Mouse (Mus musculus) thymus, postnatal 4 days (tissue): ENCODE results near the gene Fgfr2.
"Not testable (repeated sequence)": the region's sequence is repeated elsewhere in the genome, so short reads cannot be mapped to it uniquely, and the experiment has no call there.

Experiments used
- DNase-seq: peaks from one replicate; pipeline ENCODE4 v3.0.0; 2021

The Fgfr2 gene

GRCm38 (mm10) chr7:132681831-132682230, 441.3 kb downstream of the Fgfr2 start:
- DNase-seq: no peak

GRCm38 (mm10) chr7:132681296-132681695, 441.9 kb downstream of the Fgfr2 start:
- no peak for DNase-seq

GRCm38 (mm10) chr7:132679549-132679948, 443.6 kb downstream of the Fgfr2 start:
- DNase-seq: no peak

- no peak for DNase-seq
Observed at GRCm38 (mm10) chr7:132679117-132679516, 444.0 kb downstream of the Fgfr2 start.

- no peak for DNase-seq
Observed at GRCm38 (mm10) chr7:132675922-132676321, 447.2 kb downstream of the Fgfr2 start.

GRCm38 (mm10) chr7:132673931-132674755, 449.0 kb downstream of the Fgfr2 start:
- DNase-seq: no peak

- no peak for DNase-seq
Observed at GRCm38 (mm10) chr7:132672481-132672959, 450.6 kb downstream of the Fgfr2 start.

GRCm38 (mm10) chr7:132670863-132671165, 452.3 kb downstream of the Fgfr2 start:
- DNase-seq: no peak

- DNase-seq: no peak
Observed at GRCm38 (mm10) chr7:132669999-132670862, 452.9 kb downstream of the Fgfr2 start.

GRCm38 (mm10) chr7:132668604-132669003, 454.5 kb downstream of the Fgfr2 start:
- no peak for DNase-seq

- no peak for DNase-seq
Observed at GRCm38 (mm10) chr7:132666516-132666915, 456.6 kb downstream of the Fgfr2 start.

DNA sequence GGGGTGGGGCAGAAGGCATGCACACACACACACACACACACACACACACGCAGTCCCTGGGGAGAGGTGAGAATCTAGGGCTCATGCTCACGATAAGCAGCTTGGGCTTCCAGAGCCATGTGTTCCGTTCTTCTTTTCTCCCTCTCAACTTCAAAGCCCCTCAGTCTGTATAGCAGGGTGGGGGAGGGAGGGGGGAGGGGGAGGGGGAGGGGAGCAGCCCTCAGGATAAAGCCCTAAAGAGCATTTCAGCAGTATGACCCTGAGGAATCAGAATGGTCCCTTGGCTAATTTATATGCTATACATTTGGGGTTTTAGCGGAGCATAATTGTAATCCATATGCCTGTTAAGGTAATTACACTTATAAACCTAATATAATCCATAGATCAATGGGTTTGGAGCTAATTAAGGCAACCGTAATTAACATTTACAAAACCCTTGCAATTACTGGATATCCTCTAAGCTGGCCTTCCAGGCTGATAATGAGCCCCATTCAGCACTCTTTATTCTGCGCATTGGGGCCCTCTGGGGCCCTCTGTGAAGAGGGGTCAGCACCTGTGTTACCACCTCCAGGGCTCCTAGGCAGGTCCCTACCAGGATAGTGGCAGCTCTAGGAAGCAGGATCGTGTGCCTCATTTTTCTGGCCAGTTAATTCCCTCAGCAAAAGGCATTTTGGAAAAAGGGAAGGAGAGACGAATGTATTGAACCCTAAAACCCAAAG, 457.3 kb downstream of the Fgfr2 start:
- no peak for DNase-seq

DNA sequence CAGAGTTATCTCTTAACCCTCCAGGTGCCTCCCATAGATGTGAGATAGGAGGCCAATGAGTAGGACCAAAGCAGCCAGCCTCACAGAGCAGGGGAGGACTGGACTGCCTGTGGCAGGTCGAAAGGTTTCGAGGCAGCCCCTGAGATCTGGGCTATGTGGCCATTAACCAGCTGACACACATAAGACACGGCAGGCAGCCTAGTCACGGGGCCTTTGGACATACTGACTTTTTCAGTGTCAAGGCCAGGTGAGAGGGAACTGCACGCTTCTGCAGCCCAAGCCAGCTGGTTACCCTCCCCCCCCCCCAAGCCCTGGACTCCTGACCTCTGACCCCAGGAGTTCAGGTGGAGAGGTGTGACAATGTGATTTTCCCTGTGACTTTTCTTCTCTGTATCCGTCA, 458.3 kb downstream of the Fgfr2 start:
- no peak for DNase-seq

DNA sequence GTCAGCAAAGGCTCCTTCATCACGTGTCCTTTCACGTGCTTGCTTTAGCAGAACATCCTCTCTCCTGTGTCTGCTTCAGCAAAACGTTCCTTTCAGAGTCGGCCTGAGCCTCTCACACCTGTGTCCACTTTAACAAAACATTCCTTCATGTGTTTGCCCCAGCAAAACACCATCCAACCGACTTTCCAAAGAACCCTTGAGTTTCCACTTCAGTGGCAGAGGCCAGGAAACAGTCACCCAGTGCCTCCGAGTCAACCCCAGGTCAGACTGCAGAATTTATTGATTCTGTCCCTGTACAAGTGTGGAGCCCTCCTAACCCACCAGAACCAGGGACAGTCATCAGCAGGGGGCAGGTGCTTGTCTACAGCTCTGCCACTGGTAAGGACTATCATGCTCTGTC, 460.3 kb downstream of the Fgfr2 start:
- DNase-seq: not testable (repeated sequence)

GRCm38 (mm10) chr7:132659633-132660032, 463.5 kb downstream of the Fgfr2 start:
- peak; percentile 19 for DNase-seq

GRCm38 (mm10) chr7:132658688-132659087, 464.5 kb downstream of the Fgfr2 start:
- DNase-seq: no peak

DNA sequence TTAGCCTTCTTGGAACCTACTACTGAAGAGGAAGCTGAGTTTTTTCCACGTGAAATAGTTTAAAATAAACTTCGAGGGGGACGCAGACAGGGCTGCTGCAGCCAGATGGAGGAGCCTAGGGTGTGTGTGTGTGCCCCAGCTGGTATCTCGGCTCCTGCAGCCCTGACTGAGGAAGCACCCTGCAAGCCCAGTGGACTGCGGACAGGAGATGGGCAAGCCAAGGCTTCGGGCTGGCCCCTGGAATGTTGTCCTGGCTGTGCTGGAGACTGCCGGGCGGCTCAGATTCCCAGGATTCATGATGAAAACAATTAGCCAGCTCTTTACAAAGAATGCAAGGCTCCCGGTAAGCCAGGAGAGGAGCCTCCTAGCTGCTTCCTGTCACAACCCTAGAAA, 465.1 kb downstream of the Fgfr2 start:
- no peak for DNase-seq

DNA sequence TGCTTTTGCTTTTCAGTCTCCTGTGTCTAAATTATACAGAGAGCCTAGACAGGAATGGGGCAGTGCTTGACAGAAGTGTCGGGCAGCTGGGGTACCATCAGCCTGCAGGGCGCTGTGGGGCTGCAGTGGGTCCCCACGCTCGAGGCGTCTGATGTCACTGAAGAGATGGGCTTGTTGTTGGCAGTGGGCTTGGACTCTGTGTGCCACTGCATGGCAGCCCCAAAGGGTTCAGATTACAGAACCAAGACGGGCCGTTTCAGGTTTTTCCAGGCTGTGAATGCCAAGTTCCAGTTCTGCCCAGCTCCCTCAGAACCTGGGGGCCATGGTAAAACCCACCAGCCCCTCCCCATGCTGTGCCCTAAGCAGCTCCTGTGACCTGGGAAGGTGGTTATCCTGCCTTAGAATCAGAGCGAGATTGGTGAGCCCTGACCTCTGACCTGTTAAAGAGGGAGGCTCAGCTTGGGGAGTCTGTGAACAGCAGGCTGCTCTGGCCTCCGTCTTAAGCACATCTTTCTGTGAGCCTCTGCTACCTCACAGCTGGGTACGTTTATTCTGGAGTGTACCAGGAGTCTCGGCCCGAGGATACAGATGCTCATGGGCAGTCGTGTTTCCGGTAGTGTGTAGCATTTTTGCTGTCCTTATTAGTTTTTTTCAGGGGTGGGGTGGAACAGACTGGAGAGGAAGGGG, 465.6 kb downstream of the Fgfr2 start:
- no peak for DNase-seq

DNA sequence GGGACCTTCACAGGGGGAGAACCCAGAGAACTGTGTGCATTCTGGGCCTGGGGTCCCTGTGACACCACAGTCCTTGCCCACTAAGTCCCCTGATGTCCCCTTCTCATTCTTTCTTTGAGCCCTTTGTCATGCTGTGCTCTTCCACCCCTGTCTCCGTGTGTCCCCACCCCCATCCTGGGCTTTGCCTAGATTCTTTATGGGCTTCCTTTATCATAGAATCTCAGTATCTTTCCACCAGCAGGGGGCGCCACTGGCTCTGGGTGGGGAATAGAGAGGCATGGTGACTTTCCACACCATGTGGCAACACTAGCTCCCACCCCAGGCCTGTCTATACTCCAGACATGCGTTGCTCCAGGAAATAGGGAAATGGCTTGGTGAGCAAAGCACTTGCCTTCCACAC, 466.6 kb downstream of the Fgfr2 start:
- DNase-seq: peak; percentile 96

- peak; percentile 95 for DNase-seq
Observed at GRCm38 (mm10) chr7:132656075-132656474, 467.1 kb downstream of the Fgfr2 start.

- DNase-seq: no peak
Observed at GRCm38 (mm10) chr7:132654412-132654811, 468.7 kb downstream of the Fgfr2 start.

- DNase-seq: no peak
Observed at GRCm38 (mm10) chr7:132646514-132646913, 476.6 kb downstream of the Fgfr2 start.
